ENCODE assay signal across 23 mouse cellular contexts in the genomic region with DNA sequence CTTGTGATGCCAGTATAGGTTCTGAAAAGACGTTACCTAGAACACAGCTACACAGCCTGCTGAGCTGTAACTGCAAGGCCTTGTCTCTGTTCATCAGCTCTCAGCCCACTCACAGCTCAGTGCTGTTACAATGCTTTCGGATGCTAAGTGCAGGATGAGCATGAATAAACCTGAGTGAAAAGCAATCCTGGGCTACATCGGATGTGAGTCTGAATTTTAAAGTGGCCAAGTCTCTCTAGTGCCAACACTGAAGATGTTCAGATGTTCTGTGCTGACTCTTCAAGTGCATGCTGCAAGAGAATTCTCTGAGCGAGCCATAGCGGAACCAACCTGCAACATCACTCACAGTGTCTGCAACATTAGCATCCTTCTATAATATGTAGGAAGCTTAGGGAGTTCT. TPM values are rescaled to one million over a fixed set of nuclear protein-coding genes. Genes with fewer than 3 reads are reported as not detected.
A peak's percentile ranks its signal among the peaks of the same experiment; 100 is the strongest.
DNase-seq lines count a peak whose midpoint lies in the region; ATAC-seq and TF ChIP-seq lines count a peak whose summit lies in the region.
"Had no signal": no experiment of that assay in that cellular context is flagged by ENCODE, and none has a peak within 500 bp of the region (broad histone marks: within the 10 kb centered on the region; RNA-seq: fewer than 3 reads in every experiment).

No protein-coding gene starts in this region.

- H3K4me3 ChIP-seq in intestine, embryonic 14.5 days (ENCODE audit: low read depth, low read length): no peak overlapping the region
- no peak overlapping the region for H3K4me3 ChIP-seq in intestine, postnatal 0 days (ENCODE audit: low read depth, low read length)
- H3K4me3 ChIP-seq: embryonic facial prominence, embryonic 13.5 days; forebrain, embryonic 12.5 days; gastrocnemius, adult 2 months; heart, embryonic 15.5 days had no signal

- no peak for TF ChIP-seq CTCF in intestine, postnatal 0 days (IDR thresholded peaks at IDR 0.05; ENCODE audit: low read depth)

- peak; percentile 70 for DNase-seq in heart, adult 11 months
- no peak for DNase-seq in heart, adult 9 months (ENCODE audit: low spot score in 2 of 2)
- DNase-seq in intestine, embryonic 14.5 days (ENCODE audit: low spot score): peak; percentile 24
- DNase-seq in right cerebral cortex, adult 2 months (ENCODE audit: low spot score in 2 of 2): peak; percentile 37 to 44
- DNase-seq in right cerebral cortex, postnatal 14 days: no peak
- no peak for DNase-seq in gastrocnemius, postnatal 10 days
- DNase-seq: adrenal gland, postnatal 10 days; cerebellum, adult 11-12 months; cerebellum, adult 9-10 months; cerebellum, postnatal 25 days; gastrocnemius, adult 2 months; gastrocnemius, postnatal 36 days; heart, adult 18-20 months; heart, postnatal 14 days had no signal

- H3K4me2 ChIP-seq in intestine, embryonic 14.5 days (ENCODE audit: low read length): no peak overlapping the region
- H3K4me2 ChIP-seq in intestine, postnatal 0 days (replicated peaks; ENCODE audit: low read depth): no peak overlapping the region
- H3K4me2 ChIP-seq: embryonic facial prominence, embryonic 13.5 days; forebrain, embryonic 12.5 days; heart, embryonic 11.5 days; heart, embryonic 15.5 days had no signal

- H3K27ac ChIP-seq in intestine, embryonic 14.5 days (ENCODE audit: low read depth): no peak overlapping the region
- no peak overlapping the region for H3K27ac ChIP-seq in intestine, postnatal 0 days (ENCODE audit: low read depth, low read length)
- H3K27ac ChIP-seq: embryonic facial prominence, embryonic 13.5 days; forebrain, embryonic 12.5 days; gastrocnemius, adult 2 months; heart, embryonic 15.5 days had no signal

- no peaks in the 10 kb centered on the region for H3K36me3 ChIP-seq in intestine, embryonic 14.5 days (ENCODE audit: control insufficient read depth, insufficient read depth, low read length)
- no peaks in the 10 kb centered on the region for H3K36me3 ChIP-seq in intestine, postnatal 0 days (ENCODE audit: control insufficient read depth, insufficient read depth)
- H3K36me3 ChIP-seq: embryonic facial prominence, embryonic 13.5 days; forebrain, embryonic 12.5 days; heart, embryonic 15.5 days had no signal

- H3K9ac ChIP-seq in intestine, embryonic 14.5 days (ENCODE audit: low read length): no peak overlapping the region
- H3K9ac ChIP-seq in intestine, postnatal 0 days (ENCODE audit: low read depth, low read length): no peak overlapping the region
- H3K9ac ChIP-seq: embryonic facial prominence, embryonic 13.5 days; forebrain, embryonic 12.5 days; heart, embryonic 15.5 days had no signal

- 88% methylated on average over 5 of the region's 5 CpGs for WGBS in intestine, embryonic 14.5 days
- 90% methylated on average over 5 of the region's 5 CpGs for WGBS in intestine, postnatal 0 days

- no peaks in the 10 kb centered on the region for H3K27me3 ChIP-seq in intestine, embryonic 14.5 days (replicated peaks; ENCODE audit: control insufficient read depth, insufficient read depth, low read length)
- no peaks in the 10 kb centered on the region for H3K27me3 ChIP-seq in intestine, postnatal 0 days (replicated peaks; ENCODE audit: control insufficient read depth, insufficient read depth, low read length)
- H3K27me3 ChIP-seq: embryonic facial prominence, embryonic 13.5 days; heart, embryonic 15.5 days had no signal

- ATAC-seq in intestine, embryonic 14.5 days (replicated peaks; ENCODE audit: low FRiP score, low TSS enrichment, low read depth): no peak
- no peak for ATAC-seq in intestine, postnatal 0 days
- ATAC-seq: forebrain, embryonic 16.5 days had no signal

- H3K4me1 ChIP-seq in intestine, embryonic 14.5 days (replicated peaks; ENCODE audit: control insufficient read depth, insufficient read depth, low read length): no peaks in the 10 kb centered on the region
- no peaks in the 10 kb centered on the region for H3K4me1 ChIP-seq in intestine, postnatal 0 days (replicated peaks; ENCODE audit: control insufficient read depth, insufficient read depth, low read length)

- H3K9me3 ChIP-seq in intestine, embryonic 14.5 days (ENCODE audit: control insufficient read depth, low read length): no peaks in the 10 kb centered on the region
- no peaks in the 10 kb centered on the region for H3K9me3 ChIP-seq in intestine, postnatal 0 days (ENCODE audit: control insufficient read depth)
- H3K9me3 ChIP-seq: embryonic facial prominence, embryonic 13.5 days; forebrain, embryonic 12.5 days; heart, embryonic 15.5 days had no signal

RNA-seq across cellular contexts. Expression of gene Rtn1, which starts 32.5 kb away (rescaled TPM):
- 84.3 and 84.9 TPM in 2 replicates for polyA plus RNA-seq in intestine, embryonic 14.5 days (2014; fragmentation: Nextera tagmentation; extraction: Ambion mirVana)
- polyA plus RNA-seq in intestine, postnatal 0 days (2015; fragmentation: Nextera tagmentation; extraction: Ambion mirVana): 55.0 and 57.3 TPM in 2 replicates
- 1 to 10 TPM; 6.0 to 7.1 TPM for total RNA-seq in gastrocnemius, postnatal 10 days (2021)
- total RNA-seq: hematopoietic stem cell, adult 5-6 weeks; MEL had no signal
- polyA plus RNA-seq: C2C12 had no signal

Comparison
In these comparisons a context has a peak if more than half of its experiments do, and no peak if none do; other contexts are left out.
1. DNase-seq: peak in heart, adult 11 months (single experiment), intestine, embryonic 14.5 days (single experiment) and right cerebral cortex, adult 2 months (2 of 2); none in heart, adult 9 months (0 of 2), right cerebral cortex, postnatal 14 days (single experiment) and gastrocnemius, postnatal 10 days (single experiment).